Mouse (Mus musculus) spleen, postnatal 10 days (tissue): ENCODE measurements around the gene Gm42957.
A peak's percentile ranks its signal among the peaks of the same experiment; 100 is the strongest.
"Not testable (repeated sequence)": the region's sequence is repeated elsewhere in the genome, so short reads cannot be mapped to it uniquely, and the experiment has no call there.

Source experiments
- DNase-seq, 2 experiments: peaks; one replicate each; pipeline ENCODE4 v3.0.0; 2021 to 2022; ENCODE audit warnings: low spot score in 2 of 2

Gene Gm42957

DNA sequence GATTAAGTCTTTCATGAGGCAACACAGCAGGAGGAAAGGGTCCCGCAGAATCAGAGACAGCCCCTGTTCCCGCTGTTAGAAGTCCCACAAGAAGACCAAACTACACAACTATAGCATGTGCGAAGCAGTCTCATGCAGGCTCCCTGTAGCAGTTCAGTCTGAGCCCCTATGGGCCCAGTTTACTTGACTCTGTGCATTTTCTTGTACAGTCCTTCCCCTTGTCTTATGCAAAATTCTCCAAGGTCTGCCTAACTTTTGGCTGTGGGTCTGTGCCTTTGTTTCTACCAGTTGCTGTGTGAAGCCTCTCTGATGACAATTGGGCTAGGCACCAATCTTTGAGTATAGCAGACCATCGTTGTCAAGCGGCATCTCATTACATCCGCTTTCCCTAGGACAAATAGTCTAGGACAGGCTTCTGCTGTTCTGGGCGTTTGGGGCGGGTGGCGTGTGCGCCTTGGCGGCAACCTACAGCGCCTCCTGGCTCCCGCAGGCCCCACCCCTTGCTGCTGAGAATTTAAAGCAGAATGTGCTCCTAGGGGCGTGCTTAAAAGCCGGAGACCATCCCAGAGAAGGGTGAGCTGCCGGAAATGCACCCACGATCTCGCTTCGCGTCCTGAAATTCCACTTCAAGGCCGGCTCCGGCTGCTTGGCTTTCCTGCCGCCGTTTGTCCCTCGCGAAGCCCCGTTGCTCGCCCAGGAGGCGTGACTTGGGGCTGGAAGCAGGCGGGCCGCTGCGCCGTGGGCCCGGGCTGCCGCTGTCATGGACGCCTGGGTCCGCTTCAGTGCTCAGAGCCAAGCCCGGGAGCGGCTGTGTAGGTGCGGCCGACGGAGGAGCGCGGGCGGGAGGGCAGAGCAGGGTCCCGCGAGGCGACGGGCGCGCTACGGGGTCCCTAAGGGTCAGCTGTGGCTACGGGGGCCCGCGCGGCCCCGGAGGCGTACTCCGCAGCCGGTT, at the start of gene Gm42957, which contains the start of gene Pex11b:
TSS of gene Gm42957 (plus strand) at position 547 of the 952 bp plus-strand sequence.
TSS of gene Pex11b (plus strand) at position 449 of the 952 bp plus-strand sequence.
- DNase-seq, result peak; percentile 84 to 86

DNA sequence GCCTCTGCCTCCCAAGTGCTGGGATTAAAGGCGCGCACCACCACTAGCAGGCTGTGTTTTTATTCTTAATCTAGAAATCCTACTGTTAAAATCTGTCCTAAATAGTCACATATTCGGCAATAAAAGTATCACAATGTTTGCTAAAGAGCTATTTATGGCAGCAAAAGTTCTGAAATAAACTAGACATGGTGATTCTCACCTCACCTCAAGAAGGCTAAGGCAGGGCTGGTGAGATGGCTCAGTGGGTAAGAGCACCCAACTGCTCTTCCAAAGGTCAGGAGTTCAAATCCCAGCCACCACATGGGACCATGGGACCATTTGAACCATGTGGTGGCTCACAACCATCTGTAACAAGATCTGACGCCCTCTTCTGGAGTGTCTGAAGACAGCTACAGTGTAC, 44.6 kb upstream of the Gm42957 start:
- DNase-seq, result no peak

DNA sequence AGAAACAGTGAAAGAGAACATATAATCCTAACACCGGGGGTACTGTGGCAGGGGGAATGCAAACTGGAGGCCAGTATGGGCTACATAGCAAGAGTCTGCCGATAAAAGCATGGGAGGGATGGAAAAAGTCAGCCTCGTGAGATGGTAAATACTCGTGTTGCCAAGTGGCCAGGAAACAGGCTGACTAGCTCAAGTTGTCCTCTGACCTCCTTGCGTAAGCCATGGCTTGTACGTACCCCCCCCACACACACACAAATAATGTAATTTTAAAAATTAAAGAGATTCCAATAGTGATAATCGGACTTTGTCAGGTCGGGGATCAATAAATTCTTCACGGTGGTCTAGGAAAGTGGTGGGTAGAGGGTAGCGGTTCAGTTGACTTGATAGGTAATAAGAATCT, 41.9 kb upstream of the Gm42957 start:
- DNase-seq, result no peak

DNA sequence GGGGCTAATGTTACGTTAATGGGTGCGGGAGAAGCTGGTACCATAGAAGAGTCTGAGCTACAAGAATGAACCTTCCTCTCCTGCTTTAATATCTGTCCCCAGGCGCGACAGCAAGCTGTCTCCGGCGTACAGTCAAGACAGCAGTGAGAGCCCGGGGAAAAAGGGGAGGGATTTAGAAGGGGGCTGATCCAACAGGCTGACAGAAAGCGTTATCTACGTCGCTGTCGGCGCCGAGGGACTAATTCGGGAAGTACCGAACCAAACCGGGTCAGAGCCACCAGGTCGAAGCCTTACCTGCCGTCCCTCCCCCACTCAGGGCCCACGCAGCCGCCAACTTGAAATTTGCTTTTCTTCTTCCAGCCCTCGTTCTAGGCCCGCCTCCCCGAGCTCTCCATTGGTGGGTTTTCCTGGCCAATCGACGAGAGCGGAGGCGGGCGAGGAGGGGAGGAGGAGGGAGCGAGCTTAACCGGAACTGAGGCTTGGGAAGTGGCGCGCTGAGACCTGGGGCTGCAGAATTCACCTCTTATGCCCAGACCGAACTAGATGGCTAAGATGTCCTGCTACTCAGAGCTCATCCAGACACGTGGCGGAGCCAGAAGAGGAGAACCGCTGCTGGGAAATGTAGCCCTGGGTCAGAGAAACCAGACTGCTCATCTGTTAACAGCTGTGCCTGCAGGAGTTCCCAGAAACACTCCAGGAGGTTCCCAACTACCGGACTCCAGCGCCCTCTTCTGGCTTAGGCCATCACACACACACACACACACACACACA, 41.3 kb upstream of the Gm42957 start, which contains the start of gene Polr3gl:
TSS of gene Polr3gl (minus strand) at position 392 of the 771 bp plus-strand sequence.
- DNase-seq, result peak; percentile 94 to 96

DNA sequence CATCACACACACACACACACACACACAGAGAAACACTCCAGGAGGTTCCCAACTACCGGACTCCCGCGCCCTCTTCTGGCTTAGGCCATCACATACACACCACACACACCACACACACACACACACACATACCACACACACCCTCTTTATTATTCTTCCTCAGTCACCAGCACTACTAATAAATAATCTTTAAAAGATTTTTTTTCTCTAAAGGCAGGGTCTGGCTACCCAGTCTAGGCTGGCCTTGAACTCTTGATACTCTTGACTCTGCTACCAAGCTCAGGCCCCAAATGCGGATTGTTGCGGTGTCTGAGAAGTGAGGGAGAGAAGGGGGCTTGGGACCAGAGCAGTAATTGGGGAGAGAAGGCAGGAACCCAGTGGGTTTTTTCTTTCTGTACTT, 40.4 kb upstream of the Gm42957 start:
- no peak for DNase-seq

- no peak for DNase-seq
Measured at GRCm38 (mm10) chr3:96595661-96596060, 39.6 kb upstream of the Gm42957 start.

- peak in 1 of 2 experiments; percentile 22 for DNase-seq
Measured at GRCm38 (mm10) chr3:96596228-96596707, 39.0 kb upstream of the Gm42957 start, which contains the start of gene Ankrd34a. Gene Ankrd34a (plus strand): TSS chr3:96596636.

- DNase-seq, result no peak
Measured at GRCm38 (mm10) chr3:96596855-96597254, 38.4 kb upstream of the Gm42957 start.

DNA sequence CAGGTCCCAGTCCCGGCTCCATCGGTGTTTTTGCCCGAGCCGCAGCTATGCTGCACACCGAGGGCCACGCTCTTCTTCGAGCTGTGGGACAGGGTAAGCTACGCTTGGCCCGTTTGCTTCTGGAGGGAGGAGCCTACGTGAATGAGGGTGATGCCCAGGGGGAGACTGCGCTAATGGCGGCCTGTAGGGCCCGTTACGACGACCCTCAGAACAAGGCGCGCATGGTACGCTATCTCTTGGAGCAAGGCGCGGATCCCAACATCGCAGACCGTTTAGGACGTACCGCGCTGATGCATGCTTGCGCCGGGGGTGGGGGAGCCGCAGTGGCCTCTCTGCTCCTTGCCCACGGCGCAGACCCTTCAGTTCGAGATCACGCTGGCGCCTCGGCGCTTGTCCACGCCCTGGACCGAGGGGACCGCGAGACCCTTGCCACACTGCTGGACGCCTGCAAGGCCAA, 37.8 kb upstream of the Gm42957 start:
- DNase-seq, result peak; percentile 9 to 19

DNA sequence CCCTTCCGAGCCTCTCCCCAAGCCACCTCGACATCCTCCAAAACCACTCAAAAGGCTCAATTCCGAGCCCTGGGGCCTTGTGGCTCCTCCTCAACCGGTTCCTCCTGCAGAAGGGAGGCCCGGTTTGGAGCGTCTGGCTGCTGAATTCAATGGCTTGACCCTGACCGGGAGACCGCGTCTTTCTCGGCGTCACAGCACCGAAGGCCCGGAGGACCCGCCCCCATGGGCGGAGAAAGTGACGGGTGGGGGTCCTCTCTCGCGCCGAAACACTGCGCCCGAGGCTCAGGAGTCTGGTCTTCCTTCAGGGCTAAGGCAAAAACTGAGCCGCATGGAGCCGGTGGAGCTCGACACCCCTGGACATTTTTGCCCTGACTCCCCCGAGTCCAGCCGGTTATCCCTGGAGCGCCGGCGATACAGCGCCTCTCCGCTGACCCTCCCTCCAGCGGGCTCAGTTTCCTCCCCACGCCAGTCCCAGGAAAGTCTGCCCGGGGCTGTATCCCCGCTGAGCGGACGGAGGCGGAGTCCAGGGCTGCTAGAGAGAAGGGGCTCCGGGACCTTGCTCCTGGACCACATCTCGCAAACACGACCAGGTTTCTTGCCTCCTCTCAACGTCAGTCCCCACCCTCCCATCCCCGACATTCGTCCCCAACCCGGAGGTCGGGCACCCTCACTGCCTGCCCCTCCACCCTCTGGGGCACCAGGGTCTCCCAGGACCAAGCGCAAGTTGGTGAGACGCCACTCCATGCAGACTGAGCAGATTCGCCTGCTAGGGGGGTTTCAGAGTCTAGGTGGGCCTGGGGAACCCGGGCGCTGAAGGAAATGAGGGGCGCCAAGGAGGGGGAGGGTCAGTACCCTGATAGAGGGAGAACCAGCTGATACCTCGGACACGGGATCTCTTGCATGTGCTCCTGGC, 36.9 kb upstream of the Gm42957 start:
- peak; percentile 11 to 29 for DNase-seq

- no peak for DNase-seq
Measured at GRCm38 (mm10) chr3:96599069-96599393, 36.2 kb upstream of the Gm42957 start.

DNA sequence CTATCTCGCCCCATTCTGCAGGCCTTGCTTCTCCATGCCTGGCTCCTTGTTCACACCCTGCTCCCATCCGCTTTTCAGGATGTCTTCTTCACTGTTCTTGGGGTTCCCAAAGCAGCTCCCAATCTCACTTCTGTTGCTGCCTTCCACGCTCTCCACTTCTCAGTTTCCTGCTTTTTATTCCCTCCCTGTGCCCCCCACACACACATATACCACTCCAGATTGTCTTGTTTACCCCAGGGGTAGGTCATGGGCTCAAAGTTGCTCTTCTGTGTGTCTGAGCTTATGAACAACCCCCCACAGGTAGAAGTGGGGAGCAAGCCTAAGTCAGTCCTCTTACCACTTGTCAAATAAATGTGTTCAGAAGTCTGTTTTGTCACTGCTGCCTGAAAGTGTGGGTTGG, 35.9 kb upstream of the Gm42957 start:
- no peak for DNase-seq

GRCm38 (mm10) chr3:96600639-96601250, 34.5 kb upstream of the Gm42957 start, which contains the start of gene Lix1l:
Gene Lix1l (plus strand): TSS chr3:96601149.
- DNase-seq, result peak; percentile 51 to 84

DNA sequence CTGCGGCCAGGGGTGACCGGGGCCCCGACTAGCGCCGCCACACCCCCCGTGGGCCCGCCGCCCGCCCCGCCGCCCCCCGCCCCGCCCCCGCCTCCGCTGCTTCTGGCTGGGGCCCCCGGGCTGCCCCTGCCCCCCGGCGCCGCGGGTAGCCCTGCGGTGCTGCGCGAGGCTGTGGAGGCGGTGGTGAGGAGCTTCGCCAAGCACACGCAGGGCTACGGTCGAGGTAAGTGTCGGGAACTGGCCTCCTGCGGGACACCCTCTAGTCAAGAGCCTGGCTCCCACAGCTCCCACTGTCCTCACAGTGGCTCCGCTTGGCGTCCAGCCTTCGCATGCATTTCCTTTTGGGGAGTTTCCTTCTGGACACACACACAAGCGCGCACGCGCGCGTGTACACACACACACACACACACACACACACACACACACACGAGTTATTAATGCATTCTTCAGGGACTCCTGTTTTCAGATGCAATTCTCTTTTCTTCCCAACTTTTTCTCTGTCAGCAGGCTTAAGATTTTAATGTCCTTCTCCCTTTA, 34.0 kb upstream of the Gm42957 start:
- peak; percentile 11 to 37 for DNase-seq

DNA sequence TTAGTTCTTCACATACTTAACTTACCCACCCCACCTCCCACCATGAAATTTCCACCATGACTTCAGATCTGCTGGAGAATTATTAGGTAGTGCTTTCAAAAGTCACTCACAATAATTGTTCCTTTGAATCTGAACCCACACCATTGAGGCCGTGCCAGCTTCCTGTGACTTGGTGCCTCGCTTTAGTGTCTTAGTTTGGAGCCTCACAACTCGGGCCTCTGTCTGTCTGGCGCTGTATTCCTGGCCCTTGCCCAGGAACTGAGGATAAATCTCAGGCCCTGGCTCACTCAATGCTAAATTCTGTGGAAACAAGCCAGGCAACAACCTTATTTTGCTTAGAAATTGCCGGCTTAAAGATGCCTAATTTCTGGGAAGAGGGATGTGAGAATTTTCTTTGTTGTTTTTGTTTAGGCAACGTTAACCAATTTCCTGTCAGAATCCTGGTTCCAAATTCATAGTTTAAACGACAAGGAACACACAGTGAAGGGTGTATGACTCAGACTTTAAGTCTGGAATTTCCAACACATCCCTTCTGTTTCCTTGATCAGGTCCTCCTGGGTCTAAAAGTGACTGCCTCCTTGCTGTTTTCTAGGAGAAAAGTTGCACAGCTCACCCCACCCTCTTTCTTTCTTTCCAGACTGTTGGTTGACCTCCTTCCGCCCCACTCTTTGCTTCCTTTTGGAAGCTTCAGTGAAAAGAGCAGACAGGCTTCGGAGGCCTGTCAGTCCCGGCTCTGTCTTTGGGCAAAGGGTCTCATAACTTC, 33.2 kb upstream of the Gm42957 start:
- DNase-seq, result no peak

DNA sequence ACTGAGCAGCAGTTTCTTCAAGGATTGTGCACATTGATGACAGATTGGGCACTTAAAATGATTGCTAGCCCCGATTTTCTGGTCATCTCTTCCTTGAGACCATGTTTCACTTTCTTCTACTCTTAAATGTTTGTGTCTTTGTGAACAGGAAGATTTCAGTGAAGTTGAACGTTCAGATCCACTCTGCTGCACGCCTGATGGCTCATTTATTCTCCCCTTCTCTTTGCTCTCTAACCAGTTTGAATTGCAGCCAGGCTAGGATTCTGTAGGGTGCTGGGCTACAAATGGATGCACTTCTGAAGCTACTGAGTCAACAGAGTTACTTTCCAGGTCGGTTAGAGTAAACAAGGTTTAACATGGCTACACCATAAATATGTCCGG, 32.6 kb upstream of the Gm42957 start:
- DNase-seq, result no peak

GRCm38 (mm10) chr3:96603311-96603710, 32.0 kb upstream of the Gm42957 start:
- DNase-seq, result no peak

DNA sequence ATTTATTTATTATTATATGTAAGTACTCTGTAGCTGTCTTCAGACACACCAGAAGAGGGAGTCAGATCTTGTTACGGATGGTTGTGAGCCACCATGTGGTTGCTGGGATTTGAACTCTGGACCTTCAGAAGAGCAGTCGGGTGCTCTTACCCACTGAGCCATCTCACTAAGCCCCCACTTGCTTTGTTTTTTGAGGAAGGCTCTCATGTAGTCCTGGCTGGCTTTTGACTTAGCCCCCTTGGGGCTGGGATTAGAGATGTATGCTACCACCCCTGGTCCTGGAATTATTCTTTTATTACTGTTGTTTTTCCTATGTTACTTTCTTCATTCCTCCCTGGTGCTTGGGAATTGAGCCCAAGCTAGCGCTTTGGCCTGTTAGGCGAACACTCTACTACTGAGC, 29.3 kb upstream of the Gm42957 start:
- not testable (repeated sequence) for DNase-seq

GRCm38 (mm10) chr3:96606618-96607017, 28.7 kb upstream of the Gm42957 start:
- DNase-seq, result no peak

DNA sequence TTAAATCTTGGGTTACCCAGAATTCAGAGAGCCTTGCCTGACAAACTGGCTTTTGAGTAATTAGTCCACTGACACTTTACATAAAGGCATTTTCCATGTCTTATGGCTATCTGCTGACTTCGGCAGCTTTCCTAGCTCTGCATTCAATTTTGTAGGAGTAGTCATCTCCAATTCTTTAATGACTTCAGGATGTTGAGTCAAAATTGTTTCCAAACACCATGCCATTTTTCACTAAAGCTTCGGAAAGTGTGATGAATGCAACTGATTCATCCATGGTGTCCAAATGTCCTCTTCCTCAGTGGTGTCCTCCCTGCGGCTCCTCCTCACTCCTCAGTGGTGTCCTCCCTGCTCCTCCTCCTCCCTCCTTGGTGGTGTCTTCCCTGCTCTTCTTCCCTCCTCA, 17.3 kb upstream of the Gm42957 start:
- no peak for DNase-seq
